ENCODE assay signal across 8 mouse cellular contexts in the genomic region with DNA sequence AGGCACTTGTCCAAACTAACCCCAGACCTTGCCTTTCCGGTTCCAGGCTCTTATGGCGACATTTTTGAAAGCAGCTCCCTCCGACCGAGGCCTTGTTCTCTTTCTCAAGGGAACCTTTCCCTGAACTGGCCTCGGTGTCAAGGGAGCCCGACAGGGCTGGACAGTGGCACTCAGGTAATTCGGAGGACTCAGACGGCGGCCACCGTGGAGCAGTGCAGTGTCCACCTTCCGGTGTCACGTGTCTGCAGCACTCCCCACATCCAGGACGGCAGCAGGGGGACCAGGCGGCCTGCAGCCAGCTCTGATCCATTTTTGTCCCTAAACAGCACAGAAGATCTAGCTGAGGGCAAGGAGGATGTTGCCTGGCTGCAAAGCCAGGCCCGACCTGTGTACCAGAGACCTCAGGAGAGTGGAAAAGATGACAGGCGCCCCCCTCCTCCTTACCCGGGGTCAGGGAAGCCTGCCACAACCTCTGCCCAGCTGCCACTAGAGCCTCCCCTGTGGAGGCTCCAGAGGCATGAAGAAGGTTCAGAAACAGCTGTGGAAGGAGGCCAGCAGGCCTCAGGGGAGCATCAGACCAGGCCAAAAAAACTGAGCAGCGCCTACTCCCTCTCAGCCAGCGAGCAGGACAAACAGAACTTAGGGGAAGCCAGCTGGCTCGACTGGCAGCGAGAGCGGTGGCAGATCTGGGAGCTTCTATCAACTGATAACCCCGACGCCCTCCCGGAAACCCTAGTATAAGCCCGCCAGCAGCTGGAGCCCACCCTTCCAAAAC. TPM values are rescaled to one million over a fixed set of nuclear protein-coding genes. Genes with fewer than 3 reads are reported as not detected.
DNase-seq lines count a peak whose midpoint lies in the region.

No protein-coding gene starts in this region.

- peak; percentile 3 to 56 for DNase-seq in adrenal gland, adult (ENCODE audit: inconsistent age in 2 of 2, low spot score in 1 of 2)
- DNase-seq in adrenal gland, postnatal 4 days (ENCODE audit: low spot score in 2 of 2): no peak
- peak; percentile 6 for DNase-seq in ZHBTc4 (ENCODE audit: low read depth, low spot score)
- peak; percentile 48 for DNase-seq in heart, adult 8-10 months (ENCODE audit: low spot score)
- peak; percentile 9 to 11 for DNase-seq in kidney, postnatal 36 days
- no peak for DNase-seq in embryo, embryonic 10 days (ENCODE audit: low spot score)
- no peak for DNase-seq in yolk sac, embryonic 10.5 days (ENCODE audit: low spot score)
- DNase-seq in cerebellum, postnatal 25 days: no peak

RNA-seq across cellular contexts. Expression of gene Hccs, which starts 17.7 kb away (rescaled TPM):
- 10 to 100 TPM; 27.3 to 27.6 TPM for total RNA-seq in adrenal gland, postnatal 4 days (2021)
- 10 to 100 TPM; 55.1 to 68.5 (median 62.2) TPM for total RNA-seq in heart, adult 8-10 months (2022)

Comparison
In these comparisons a context has a peak if more than half of its experiments do, and no peak if none do; other contexts are left out.
1. DNase-seq: peak in adrenal gland, adult (2 of 2), ZHBTc4 (single experiment), heart, adult 8-10 months (single experiment) and kidney, postnatal 36 days (2 of 2); none in adrenal gland, postnatal 4 days (0 of 2), embryo, embryonic 10 days (single experiment), yolk sac, embryonic 10.5 days (single experiment) and cerebellum, postnatal 25 days (0 of 2).